Mouse (Mus musculus) left cerebral cortex, adult 11 months (tissue): Measurements from ENCODE around the gene Rad50.

Experiments
- DNase-seq: peaks from one replicate; pipeline ENCODE4 v3.0.0; 2022; ENCODE audit warnings: low spot score

The Rad50 gene

DNA sequence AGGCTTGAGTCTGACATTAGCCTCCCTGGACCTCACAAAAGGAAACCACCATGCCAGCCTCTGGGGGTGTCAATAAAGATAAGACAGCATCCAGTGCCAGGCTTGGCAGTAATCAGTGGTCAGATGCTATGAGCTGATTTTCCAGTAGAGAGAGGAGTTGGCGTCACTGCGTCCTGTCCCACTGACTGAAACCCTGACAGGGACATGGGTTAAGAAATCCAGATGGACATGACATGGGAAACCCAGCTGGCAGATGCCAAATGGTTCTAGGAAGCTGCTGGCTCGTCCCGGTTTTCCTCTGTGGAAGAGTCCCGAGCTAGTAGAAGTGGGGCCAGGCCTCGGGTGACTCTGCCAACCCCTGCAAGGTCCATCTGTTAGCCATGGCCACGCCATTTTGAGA, 73.5 kb downstream of the Rad50 start:
- DNase-seq: no peak

DNA sequence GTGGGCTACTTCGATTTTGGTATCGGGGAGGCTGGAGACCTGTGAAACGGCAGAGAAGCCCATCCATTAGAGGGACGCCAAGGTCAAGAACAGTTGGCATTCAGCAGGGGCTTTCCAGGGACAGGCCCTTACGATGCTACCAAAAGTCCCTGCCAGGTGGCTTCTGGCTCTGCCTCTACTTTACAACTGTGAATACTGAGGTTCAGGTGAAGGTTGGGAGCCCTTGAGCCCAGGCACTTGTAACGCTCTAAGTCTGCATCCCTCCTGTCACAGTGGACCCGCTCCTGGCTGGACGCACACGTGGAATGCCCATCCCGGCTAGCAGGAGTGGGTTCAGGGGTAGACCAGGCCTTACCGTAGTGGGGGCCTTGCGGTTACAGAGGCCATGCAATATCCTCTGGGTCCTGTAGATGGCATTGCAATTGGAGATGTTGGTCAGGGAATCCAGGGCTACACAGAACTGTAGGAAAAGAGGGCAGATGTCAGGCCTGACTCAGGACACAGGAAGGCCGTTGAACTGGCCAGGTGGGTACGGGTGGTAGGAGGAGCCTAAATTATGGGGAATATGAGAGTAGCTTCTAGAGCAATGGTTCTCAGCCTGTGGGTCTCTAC, 74.9 kb downstream of the Rad50 start:
- DNase-seq: no peak

DNA sequence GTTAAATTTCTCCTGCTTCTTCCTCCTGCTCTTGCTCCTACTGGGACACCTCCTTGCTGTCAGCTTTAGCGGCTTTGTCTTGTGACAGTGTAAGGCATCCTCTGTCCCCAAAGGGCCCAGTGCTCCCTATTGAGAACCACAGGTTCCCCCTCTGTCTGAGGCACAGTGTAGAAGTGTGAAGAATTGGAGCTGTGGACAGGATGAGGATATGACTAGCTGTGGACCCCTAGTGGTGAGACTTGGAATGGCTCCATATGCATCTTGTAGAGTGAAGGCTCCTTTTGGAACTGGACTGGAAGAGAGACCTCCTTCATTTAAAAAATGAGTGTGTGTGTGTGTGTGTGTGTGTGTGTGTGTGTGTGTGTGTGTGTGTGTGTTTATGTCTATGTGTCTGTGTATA, 79.3 kb downstream of the Rad50 start:
- DNase-seq: peak; percentile 62

DNA sequence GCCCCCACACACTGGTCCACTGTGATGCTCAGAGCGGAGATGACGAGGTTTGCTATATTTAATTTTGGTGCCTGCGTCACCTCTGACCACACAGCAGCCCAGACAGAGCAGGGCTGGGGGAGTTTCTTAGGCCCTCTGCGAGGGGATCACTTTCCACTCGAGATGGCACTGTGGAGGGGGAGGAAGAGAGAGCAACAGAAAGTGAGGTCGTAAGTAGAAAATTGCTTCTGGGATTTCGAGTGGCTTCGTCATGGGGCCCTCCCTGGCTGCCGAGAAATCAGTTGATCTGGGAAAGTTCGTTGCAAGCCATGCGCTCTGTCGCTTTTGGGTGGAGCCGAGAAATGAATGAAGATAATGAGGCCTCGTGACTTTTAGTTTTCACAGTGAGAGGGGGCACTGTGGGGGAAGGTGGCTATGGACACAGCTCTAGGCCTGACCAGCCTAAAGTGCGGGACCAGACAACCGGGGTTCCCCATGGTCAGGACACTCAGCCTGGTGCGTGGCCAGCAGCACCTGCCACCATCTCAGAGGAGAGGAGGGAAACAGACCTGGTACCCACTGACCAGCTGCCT, 80.2 kb downstream of the Rad50 start:
- DNase-seq: no peak

DNA sequence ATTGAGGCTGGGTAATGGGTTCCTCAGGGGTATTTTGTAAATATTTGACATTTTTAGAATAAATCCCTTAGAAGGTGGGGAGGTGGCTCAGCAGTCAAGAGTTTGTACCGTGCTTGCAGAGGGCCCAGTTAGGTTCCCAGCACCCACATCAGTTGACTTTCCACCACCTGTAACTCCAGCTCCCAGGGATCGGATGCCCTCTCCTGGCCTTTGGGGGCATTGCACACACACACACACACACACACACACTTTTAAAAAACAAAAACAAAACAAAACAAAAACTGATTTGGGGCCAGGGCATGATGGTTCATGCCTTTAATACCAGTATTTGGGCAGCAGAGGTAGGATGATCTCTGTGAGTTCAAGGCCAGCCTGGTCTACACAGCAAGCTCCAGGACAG, 83.0 kb downstream of the Rad50 start:
- no peak for DNase-seq

DNA sequence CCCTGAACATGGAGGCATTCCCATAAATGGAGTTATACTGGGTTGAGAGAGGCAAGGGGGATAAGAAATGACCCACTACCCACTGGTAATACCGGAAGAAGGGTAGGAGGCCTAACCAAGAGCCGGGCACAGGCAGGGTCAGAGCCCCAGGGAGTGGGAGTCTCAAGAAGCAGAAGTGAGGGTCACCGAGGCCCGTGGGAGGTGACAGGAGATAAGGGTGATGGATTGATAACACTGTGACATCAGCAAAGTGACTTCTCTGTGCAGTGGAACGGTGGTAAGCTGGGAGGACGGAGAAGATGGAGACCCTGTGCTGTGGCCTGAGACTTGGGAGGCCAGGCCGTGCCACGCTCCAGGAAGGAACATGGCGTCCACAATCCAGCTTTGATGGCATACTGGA, 83.5 kb downstream of the Rad50 start:
- no peak for DNase-seq

DNA sequence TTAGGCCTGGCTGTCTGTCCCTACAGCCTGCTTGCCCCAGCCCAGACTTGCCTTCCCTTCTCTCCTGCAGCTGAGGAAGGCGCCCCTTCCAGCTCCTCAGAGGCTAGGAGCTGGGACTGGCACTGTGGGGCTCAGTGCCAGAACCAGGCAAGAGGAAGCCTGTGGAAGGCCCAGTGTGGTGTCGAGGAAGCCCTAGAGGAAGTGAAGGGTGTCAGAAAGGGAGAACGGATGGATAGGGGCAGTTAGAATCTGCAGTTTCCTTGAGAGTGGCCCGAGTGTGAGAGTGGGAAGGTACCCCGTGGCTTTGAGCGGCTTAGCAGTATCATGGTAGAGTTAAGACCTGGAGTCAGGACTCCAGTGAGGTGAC, 84.7 kb downstream of the Rad50 start:
- no peak for DNase-seq

DNA sequence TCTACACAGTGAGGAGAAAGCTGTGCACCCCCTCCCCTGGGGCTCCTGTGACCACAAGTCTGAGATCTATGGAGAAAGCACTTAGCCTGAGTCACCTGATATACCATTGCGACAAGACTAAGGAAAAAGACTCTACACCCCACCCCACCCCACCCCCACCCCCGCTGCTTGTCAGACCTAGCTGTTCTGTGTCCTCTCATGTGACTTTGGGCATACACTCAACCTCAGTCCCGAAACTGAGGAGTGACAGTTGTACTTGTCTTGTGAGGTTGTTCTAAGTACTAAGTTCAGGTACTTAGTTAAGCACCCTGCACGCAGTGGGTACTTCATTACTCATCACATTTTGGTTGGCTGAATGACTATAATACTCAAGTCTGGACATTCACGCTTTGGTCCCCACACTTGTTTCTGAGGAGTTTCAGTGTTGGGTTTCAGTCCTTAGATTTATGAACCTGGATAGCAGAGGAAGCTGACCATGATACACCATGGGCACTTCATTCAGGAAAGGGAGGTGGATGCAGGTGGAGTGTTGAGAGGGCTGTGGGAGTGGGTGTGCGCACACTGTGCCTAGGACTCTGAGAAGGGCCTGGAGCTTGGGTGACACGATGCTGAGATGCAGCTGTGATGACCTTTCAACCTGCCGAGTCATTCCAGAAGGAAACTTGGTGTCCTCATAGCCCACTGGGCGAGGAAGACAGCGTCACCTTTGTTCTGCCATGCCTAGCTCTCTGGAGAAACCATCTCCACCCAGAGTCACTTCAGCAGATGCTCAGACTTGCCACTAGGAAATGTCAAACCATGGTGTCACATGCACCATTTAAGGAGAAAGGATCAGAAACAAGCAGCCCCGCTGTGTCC, 85.3 kb downstream of the Rad50 start:
- DNase-seq: no peak

DNA sequence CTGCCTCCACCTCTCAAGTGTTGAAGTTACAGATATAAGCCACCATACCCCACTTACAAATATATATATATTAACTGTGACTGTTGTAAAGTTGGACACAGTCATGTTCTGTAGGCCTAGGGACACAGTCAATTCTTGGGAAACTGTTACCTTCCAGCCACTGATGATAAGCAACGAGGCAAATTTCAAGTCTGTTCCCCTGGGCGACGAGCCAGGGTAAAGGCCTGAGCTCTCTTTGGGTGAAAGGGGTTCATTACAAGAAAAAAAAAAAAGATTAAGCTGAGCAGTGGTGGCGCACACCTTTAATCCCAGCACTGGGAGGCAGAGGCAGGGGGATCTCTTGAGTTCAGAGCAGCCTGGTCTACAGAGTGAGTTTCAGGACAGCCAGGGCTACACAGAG, 87.0 kb downstream of the Rad50 start:
- DNase-seq: no peak

DNA sequence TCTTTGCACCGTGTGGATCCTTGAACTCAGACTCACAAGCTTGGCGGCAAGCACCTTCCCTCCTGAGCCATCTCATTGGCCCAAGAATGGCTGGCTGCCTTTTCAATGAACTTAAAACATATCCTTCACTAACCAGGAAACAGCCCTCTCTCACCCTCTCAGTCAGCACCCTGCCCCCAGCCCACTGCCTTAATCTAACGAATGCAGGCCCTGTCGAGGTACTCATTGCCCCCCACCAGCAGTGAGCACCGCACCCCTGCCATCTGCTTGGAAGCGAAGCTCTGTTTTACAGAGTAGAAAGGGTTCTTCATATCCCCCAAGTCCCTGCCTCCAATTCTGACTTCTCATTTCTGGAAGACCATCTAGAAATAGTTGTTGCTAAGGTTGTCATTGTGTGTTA, 87.7 kb downstream of the Rad50 start:
- DNase-seq: no peak

DNA sequence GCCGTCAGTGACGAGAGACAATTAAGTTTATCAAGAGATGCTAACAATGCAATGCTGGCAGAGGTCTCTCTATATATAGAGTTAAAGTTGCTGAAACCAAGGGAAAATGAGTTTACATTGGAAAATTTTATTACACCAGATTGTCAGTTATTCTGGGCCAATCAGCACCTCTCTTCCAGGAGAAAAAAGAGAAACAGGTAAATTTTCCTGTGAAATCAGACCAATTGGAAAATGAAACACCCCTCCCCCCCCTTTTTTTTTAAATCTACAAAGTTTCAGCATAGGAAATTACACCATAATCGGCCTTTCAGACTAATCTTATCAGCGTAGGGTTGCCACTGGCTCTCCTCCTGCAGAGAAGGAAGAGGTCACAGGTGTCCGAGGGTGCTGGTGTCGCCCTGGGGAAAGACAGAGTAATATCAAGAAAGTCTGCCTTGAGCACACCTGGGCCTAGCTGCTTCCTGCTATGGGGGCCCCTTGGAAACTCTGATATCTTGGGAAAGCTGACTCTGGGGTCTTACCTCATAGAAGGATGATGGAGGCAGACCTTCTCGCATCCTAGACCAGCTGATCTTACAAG, 88.4 kb downstream of the Rad50 start, which contains the start of gene Il4:
Gene Il4, minus strand, starts transcription at position 51 of the 580 bp plus-strand sequence.
- DNase-seq: no peak

DNA sequence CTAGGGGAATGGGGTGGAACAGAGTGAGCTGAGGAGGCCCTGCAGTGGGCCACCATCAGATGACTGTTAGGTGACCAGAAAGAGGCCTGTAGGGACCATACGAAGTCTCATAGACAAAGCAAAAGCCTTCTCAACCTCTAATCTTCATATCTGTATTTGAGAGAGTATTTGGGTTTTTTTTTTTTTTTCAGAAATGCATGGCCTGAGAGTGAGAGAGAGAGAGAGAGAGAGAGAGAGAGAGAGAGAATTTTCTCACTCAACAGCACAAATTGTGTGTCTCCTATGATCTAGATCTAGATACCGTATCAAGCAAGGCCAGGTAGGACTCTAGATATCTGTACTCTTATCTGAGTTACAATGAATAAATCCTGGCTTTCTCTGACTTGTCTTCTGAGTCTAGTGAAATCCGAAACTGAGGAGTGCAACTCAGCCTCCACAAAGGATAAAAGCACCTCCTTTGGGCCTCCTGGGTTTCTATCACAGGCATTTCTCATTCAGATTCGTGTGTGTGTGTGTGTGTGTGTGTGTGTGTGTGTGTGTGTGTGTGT, 89.5 kb downstream of the Rad50 start:
- DNase-seq: no peak

DNA sequence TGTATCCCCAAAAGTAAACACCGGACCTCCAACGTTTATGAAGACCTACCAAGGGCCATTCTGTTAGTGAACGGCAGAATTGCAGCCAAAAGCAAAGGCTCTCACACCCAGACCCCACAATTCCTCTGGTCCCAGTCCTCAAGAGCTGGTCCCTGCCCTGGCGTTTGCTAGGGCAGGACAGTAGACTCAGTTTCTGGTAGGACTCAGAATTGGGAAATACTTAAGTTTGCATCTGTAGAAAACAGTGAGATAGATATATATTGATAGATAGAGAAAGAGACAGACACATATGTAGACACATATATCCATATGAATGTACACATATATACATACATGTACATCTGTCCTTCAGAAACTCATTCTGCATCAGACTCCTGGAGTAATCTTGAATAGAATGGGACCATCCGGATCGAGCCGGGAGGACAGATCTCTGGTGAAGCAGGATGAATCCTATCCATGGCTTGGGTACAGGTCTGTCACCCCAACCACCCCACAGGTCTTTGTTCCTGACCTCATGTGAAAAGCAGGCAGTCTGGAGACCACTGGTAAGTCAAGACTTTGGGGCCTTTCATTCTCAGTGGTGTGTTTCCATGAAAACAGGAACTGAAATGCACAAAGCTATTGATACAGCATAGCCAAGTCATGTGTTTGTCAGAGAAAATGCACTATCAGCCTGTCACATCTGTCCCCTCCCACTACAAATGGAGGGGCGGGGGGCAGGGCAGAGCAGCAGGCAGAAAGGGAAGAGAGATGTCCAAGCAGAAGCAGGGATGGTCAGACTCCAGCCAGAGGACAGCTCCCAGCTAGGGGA, 90.2 kb downstream of the Rad50 start:
- no peak for DNase-seq

DNA sequence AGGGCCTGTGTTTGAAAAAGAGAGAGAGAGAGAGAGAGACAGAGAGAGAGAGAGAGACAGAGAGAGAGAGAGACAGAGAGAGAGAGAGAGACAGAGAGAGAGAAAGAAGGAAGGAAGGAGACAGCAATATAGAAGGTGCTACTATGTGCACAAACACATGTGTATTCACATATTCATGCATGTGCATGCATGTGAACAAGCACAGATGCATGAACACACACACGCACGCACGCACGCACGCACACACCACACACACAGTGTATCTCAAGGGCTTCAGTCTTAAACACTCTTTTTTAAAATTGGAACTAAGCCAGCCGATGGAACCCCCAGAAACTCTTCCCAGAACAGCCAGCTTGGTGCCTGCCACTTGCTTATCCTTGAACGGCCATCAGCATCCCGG, 91.5 kb downstream of the Rad50 start:
- DNase-seq: no peak

DNA sequence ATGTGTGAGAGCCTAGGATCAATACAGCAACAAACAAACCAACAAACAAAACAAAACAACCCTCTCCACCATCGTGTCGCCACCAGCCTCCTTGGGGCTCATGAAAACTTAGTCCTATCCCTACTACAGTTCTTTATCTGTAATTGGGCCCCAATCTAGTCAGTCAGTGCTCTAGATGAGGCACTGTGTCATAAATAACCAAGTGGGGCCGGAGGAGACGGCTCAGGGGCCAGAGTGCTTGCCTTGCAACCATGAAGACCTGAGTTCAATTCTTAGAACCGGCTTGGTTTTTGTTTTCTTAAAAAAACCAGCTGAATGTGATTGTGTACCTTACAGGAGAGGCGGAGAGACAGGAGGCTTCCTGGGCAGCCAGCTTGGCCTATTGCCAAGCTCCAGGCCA, 91.9 kb downstream of the Rad50 start:
- DNase-seq: no peak

DNA sequence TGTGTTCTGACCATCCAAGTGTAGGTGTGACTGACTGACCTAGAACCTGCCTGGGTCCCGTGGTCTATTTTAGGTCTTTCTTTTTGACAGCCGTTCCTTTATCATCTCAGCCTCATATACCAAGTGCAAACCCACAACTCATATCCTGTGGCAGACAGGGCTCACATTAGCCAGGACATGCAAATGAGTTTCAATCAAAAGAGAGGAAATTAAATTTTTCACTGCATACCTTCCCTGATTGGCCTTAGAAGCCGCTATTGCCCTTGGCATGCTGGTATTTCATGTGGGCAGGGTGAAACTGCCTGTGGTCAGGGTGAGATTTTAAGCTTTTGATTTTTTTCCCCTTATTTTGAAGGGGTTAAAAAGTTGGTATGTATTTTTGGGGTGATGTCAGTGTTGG, 97.4 kb downstream of the Rad50 start:
- no peak for DNase-seq

DNA sequence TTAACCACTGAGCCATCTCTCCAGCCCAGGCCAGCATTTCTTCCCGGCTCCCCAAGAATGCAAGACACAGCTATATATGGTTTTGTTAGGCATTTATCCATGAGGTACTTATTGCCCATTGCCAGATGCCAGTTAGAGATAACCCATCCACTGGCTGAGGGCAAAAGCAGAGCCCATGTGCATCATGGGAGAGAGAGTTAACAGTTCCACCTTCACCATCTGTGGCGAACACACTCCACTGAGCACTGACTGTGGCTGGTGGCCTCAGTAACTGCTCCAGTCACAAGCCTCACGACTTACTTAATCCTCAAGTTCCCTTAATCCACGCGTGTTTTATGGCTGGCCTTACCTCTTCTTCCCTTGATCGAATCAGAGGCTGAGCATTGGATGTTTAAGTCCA, 97.9 kb downstream of the Rad50 start:
- DNase-seq: no peak

DNA sequence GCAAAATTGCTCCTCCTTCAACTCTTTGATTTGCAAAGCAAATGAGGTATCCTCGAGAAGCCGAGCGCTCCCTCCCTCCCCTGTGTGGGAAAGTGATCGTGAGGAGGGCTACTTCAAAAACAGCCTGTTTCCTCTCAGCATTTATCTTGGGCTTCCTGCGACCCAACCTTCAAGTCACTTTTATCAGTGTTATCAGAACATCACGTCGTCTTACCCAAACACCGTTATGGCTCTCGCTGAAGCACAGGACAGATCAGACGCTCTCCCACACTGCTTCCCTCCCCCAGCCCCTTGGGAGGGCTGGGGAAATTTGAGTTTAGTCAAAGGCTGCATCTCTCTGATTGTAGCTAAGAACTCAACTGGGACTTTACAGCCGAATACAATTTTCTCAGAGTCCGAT, 101.5 kb downstream of the Rad50 start:
- DNase-seq: no peak

DNA sequence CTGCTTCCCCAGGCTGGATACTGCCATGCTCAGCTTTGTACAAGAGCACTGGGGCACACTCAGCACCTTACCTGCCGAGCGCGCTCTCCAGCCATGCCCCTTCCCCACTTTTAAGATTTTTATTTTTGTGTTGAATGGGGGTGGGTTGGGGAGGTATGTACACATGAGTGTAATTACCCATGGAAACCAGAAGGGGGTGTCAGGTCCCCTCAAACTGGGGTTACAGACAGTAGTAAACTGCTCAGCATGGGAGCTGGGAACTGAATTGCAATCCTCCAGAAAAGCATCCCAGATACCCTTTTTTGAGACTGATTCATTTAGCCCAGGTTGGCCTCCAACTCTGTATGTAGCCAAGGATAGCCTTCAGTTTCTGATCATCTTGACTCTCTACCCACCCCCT, 102.1 kb downstream of the Rad50 start:
- no peak for DNase-seq
